Mouse (Mus musculus) forelimb bud, embryonic 11.5 days (tissue): ENCODE measurements at regions not wholly inside any gene's neighbourhood (a gene's known extent, or its start where the extent isn't known, plus 50 kb on each side); places are given as distances from the start of the nearest gene placed in this dataset.
"Not testable (repeated sequence)": the region's sequence is repeated elsewhere in the genome, so short reads cannot be mapped to it uniquely, and the experiment has no call there.

Experiments
- DNase-seq: peaks from one replicate; pipeline ENCODE4 v3.0.0-alpha.2; 2012; ENCODE audit warnings: low read depth, low spot score

DNA sequence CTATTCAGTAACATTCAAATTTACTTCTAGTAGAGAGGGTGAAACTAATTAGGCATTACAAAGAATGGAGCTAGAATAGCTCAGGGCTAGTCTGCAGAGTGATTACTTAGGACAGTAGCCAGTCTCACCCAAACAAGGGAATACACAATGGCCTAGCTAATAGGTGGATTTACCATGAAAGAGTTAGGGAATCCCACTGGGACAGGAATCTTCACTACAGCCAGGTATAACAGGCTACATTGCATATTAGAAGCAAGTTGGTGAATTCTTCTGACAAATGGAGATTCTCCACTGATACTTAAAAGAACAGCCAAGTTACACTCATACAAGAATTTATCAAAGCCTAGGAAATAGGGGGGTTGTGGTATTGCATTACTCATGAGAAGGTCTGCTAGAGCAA, 670.2 kb upstream of the Chrm3 start:
- not testable (repeated sequence) for DNase-seq

DNA sequence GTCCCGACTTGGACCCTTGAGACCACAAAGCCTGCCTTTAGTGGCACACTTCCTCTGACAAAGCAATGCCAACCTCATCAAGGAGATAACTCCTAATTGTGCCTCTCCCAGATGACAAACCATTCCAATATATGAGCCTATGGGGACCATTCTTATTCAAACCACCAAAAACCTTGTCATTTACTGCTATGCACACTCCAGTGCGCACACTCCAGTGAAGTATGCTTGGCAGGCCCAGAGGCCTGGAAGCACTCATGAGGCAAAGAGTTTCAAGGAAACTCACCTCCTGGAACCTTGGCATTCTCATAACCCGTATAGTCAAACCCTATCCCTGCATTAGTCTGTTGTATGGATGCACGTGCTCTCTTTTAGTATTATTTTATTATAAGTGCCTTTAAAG, 669.7 kb upstream of the Chrm3 start:
- DNase-seq: no peak

DNA sequence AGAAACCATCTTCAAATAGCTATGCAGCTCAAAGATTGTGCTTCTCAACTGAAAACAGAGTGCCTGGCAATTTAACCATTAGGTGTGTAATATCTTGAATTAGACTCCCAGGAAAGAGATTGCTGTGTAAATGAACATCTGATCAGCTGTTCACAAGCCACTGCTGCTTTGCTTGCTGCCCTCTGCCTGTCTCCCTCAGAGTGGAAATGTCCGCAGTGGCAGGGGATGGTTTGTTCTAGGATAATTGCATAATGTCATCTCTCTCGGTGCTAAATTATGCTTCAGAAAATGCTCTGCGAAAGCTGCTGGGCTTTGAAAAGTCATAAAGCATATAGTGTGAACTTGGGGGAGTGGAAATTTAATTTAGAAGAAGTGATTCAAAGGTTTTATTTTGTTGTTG, 665.3 kb upstream of the Chrm3 start:
- DNase-seq: no peak

DNA sequence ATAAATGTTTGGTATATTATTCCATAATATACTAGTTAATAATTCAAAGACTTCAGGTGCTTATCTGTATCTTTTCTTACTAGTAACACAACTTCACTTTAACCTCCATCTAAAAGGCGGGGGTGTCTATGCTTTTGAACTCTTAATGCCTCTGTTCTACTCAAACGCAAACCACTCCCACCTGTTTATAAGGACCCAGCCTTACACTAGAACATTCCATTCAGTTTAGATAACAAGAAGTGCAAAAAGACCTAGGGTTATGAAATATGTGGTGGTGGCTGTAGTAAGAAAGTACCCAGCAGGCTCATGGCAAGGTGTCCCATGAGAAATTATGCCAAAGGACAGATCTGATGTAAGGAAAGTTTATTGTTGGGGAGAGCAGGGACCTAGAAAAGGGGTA, 663.8 kb upstream of the Chrm3 start:
- DNase-seq: no peak

GRCm38 (mm10) chr13:11017584-11017983, 656.9 kb upstream of the Chrm3 start:
- no peak for DNase-seq

- no peak for DNase-seq
These were observed 644.7 kb upstream of the Chrm3 start for GRCm38 (mm10) chr13:11005374-11005773.

DNA sequence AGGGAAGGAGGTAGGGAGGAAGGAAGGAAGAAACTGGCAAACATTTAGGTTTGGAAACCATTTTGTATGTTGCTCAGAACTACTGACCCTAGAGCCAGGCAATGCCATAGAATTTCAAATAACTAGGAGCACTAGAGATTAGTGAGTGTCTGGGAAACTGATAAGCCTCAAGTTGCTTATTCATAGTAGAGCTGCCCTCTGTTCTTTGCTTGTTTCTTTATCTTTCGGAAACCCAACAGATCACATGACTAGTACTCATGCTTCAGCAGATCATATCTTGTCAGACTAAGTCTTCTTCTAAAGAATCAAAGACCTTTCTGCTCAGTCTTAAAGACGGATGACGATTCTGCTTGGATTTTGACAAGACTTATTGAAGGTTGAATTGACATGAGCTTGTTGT, 630.5 kb upstream of the Chrm3 start:
- DNase-seq: no peak

- no peak for DNase-seq
These were observed 629.9 kb upstream of the Chrm3 start for GRCm38 (mm10) chr13:10990503-10991025.

- no peak for DNase-seq
These were observed 628.6 kb upstream of the Chrm3 start for GRCm38 (mm10) chr13:10989095-10989814.

DNA sequence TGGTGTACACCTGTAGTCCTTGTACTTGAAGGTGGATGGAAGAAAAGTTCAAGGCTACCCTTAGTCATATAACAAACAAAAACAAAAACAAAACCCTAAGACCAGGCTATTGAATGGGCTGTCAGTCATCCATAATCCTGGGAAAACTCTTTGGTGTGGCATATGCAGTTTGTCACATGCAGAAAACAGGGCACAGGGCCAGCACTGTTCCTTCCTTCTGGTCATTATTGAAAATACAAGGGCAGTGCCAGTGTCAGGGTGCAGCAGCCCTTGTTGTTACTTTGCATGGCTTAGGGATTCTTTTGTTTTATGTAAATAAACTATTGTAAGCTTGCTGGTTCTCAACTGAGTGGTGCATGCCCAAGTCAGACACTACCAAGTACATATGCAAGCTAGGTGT, 623.1 kb upstream of the Chrm3 start:
- DNase-seq: no peak

DNA sequence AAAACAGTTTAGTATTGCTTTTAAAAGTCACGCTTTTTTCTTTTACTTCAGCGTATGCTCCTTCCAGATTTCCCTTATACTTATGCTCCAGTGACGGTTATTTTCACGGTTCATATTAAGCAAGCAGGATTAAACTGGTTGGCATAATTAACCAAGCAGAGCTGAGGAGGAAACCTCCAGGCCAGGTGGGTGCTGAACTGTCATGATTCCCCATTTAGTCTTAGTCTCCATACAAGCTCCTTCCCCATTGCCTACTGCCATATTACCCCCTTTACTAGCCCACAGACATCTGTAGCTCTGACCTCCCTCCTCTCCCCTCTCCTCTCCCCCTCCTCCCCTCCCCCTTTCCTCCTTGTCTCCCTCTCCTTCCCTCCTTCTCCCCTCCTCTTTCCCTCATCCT, 621.9 kb upstream of the Chrm3 start:
- no peak for DNase-seq

GRCm38 (mm10) chr13:10971932-10972331, 611.3 kb upstream of the Chrm3 start:
- no peak for DNase-seq

DNA sequence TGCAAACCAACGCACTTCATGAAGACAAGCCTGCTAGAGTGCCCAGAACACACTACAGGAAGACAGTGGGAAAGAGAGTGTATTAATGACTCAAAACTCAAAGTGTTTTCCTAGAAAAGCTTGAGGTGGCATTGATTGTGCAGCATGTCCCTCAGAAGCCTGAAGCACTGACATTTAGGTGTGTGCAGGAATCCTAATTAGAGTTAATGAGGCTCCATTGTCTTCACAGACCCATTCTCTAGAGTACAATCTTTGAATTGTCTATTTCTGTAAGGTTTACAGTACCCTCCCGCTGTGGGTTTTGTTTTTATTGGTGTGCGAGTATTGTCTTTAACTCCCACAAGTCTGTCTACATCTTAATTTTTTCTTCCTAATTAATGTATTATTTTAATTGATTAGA, 610.1 kb upstream of the Chrm3 start:
- DNase-seq: no peak

GRCm38 (mm10) chr13:10952923-10953322, 592.3 kb upstream of the Chrm3 start:
- no peak for DNase-seq

GRCm38 (mm10) chr13:10950658-10951057, 590.0 kb upstream of the Chrm3 start:
- DNase-seq: not testable (repeated sequence)

DNA sequence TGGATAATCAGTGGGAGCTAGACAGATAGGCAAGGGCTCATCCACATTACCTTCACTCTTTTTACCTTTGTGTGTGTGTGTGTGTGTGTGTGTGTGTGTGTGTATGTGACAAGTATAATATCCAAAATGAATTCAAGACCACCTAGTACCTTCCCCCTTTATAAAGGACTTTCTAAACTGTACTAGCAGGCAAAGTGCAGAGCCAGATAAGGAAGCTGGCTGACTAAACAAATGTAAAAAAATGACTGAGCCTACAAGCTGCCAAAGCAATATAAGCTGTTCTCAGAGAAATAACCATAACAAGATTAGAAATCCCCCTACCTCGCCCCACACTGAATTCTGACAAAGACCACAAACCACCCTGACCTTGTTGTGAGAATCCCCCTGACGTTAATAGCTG, 586.8 kb upstream of the Chrm3 start:
- DNase-seq: no peak

GRCm38 (mm10) chr13:10943877-10944276, 583.2 kb upstream of the Chrm3 start:
- no peak for DNase-seq

DNA sequence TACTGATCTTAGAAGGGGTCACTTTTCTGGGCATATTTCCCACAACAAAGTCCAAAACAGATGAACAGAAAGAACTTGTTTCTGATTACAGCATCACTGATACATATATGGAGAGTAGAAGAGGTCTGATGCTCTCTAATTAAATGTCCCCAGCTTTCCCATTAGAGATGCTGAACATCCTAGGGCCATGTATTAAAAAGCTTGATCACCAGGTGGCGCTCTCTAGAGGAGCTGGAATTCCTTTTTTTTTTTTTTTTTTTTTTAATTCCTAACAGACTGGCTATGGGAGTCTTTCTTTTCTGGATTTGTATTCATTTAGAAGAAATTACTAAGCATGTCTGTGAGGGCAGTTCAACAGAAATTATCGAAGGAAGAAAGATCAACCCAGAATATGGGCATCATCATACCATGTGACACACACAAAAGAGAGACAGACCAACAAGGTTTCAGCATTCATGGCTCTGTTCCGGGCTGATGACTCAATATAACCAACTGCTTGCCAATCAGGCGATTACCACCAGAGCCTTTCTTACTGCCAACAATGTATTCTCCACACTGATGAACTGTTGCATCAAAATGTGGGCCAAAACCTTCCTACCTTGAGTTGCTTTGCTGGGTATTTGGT, 581.5 kb upstream of the Chrm3 start:
- DNase-seq: peak; percentile 35

GRCm38 (mm10) chr13:10938233-10938632, 577.6 kb upstream of the Chrm3 start:
- DNase-seq: no peak

DNA sequence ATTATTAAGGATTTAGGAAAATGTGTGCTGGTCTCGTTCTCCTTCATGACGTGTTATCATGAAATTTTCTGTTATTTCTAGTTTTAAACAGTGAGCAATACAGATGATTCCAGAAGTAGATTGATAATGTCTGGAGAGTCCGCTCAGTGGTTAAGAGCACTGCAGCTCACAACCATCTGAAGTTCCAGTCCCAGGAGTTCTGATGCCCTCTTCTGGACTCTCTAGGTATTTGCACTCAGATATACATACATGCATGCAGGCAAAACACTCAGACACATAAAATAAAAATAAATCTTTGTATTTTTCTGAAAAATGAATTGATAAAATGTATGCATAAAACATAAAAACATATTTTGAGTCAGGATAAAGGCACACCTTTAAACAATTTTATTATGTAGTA, 570.1 kb upstream of the Chrm3 start:
- no peak for DNase-seq

GRCm38 (mm10) chr13:10914377-10914776, 553.7 kb upstream of the Chrm3 start:
- no peak for DNase-seq

DNA sequence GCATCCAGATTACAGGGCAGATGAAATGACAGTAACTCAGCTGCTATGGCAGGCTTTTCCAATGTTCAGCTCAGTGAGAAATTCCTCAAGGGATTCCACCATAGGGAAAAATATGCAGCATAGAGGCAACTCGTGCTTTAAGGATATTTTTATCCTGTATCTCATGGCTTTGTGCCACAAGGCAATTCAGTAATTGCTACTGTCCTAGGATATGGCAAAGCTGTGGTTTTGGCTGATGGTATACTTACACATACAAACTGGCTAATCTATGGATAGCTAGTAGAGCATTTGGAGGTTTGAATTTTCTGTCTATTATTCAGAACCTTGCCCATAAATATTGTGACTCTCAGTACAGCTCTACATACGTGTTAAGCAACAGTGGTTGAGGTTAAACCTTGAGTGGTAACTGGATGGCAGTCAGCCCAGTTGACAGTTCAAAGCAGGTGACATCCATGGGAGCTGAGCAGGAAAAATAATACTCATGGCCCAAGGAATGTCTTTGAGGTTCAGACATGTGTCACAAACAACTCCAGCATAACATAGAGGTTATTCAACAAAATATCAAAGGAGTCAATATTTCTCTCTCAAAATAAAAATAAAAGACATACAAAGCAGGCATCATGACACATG, 548.6 kb upstream of the Chrm3 start:
- no peak for DNase-seq

DNA sequence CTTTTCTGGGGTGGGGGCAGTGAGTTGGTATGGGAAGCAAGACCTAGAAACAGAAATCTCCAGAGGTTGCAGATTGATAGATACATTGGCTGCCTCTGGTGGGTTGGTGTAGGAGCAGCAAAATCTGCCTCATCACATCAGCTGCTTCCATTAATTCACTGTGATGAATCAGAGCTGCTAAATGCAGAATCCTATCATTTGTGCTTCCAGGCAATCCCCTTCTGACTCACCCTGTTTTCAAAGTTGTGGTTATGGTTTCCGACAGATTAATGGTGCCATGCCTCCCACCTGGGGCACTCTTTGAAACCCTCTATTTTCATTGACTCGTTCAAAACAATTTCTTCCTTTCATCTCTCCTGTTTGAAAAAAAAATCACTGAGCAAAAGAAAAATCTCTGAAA, 507.2 kb upstream of the Chrm3 start:
- DNase-seq: no peak
